Mouse (Mus musculus): ENCODE measurements around the gene Adcyap1r1. TPM values are rescaled to one million over a fixed set of nuclear protein-coding genes. Genes with fewer than 3 reads are reported as not detected.

Adcyap1r1 gene
- polyA plus RNA-seq, 1 experiment from 2014 or later: 9.7 TPM

- H3K27ac ChIP-seq (ENCODE audit: low read depth): no peak overlapping the region
- H3K4me1 ChIP-seq (replicated peaks; ENCODE audit: control insufficient read depth, insufficient read depth, low read length): no peaks in the 10 kb centered on the region; the same call in 1 of the 2 replicates
- no peak overlapping the region for H3K4me3 ChIP-seq (ENCODE audit: low read depth, low read length)
- ATAC-seq (replicated peaks; ENCODE audit: low FRiP score, low TSS enrichment, low read depth): no peak
- H3K9ac ChIP-seq (ENCODE audit: low read length): no peak overlapping the region
- no peaks in the 10 kb centered on the region for H3K27me3 ChIP-seq (replicated peaks; ENCODE audit: control insufficient read depth, insufficient read depth, low read length)
- WGBS: 48% methylated on average over 2 of the region's 2 CpGs
- no peaks in the 10 kb centered on the region for H3K9me3 ChIP-seq (ENCODE audit: control insufficient read depth, low read length)
- no peak overlapping the region for H3K4me2 ChIP-seq (ENCODE audit: low read length)
- DNase-seq (ENCODE audit: low spot score): no peak
- no peaks in the 10 kb centered on the region for H3K36me3 ChIP-seq (ENCODE audit: control insufficient read depth, insufficient read depth, low read length)
Observed at GRCm38 (mm10) chr6:55418746-55419410, 32.9 kb upstream of the Adcyap1r1 start.

- Histone ChIP-seq H3K27me3 (replicated peaks; ENCODE audit: control insufficient read depth, insufficient read depth, low read length) (no peaks in the 10 kb centered on the region), H3K4me3 (ENCODE audit: low read depth, low read length) (no peak overlapping the region), H3K9me3 (ENCODE audit: control insufficient read depth, low read length) (no peaks in the 10 kb centered on the region), H3K9ac (ENCODE audit: low read length) (no peak overlapping the region), H3K36me3 (ENCODE audit: control insufficient read depth, insufficient read depth, low read length) (no peaks in the 10 kb centered on the region), H3K4me2 (ENCODE audit: low read length) (no peak overlapping the region), H3K4me1 (replicated peaks; ENCODE audit: control insufficient read depth, insufficient read depth, low read length) (no peaks in the 10 kb centered on the region; the same call in 1 of the 2 replicates), H3K27ac (ENCODE audit: low read depth) (no peak overlapping the region)
- ATAC-seq (replicated peaks; ENCODE audit: low FRiP score, low TSS enrichment, low read depth): no peak
- no peak for DNase-seq (ENCODE audit: low spot score)
- WGBS: 64% methylated on average over 3 of the region's 3 CpGs
Observed at GRCm38 (mm10) chr6:55420411-55420810, 31.4 kb upstream of the Adcyap1r1 start.

- no peak overlapping the region for H3K4me3 ChIP-seq (ENCODE audit: low read depth, low read length)
- no peak overlapping the region for H3K9ac ChIP-seq (ENCODE audit: low read length)
- ATAC-seq (replicated peaks; ENCODE audit: low FRiP score, low TSS enrichment, low read depth) (no peak), DNase-seq (ENCODE audit: low spot score) (no peak)
- no peak overlapping the region for H3K4me2 ChIP-seq (ENCODE audit: low read length)
- no peaks in the 10 kb centered on the region for H3K9me3 ChIP-seq (ENCODE audit: control insufficient read depth, low read length)
- H3K27me3 ChIP-seq (replicated peaks; ENCODE audit: control insufficient read depth, insufficient read depth, low read length): no peaks in the 10 kb centered on the region
- H3K4me1 ChIP-seq (replicated peaks; ENCODE audit: control insufficient read depth, insufficient read depth, low read length): no peaks in the 10 kb centered on the region; the same call in 1 of the 2 replicates
- no peak overlapping the region for H3K27ac ChIP-seq (ENCODE audit: low read depth)
- H3K36me3 ChIP-seq (ENCODE audit: control insufficient read depth, insufficient read depth, low read length): no peaks in the 10 kb centered on the region
- WGBS: 50% methylated on average over 1 of the region's 1 CpGs
Observed at GRCm38 (mm10) chr6:55420869-55421361, 30.9 kb upstream of the Adcyap1r1 start.

- H3K9ac ChIP-seq (ENCODE audit: low read length): no peak overlapping the region
- H3K4me2 ChIP-seq (ENCODE audit: low read length): no peak overlapping the region
- H3K9me3 ChIP-seq (ENCODE audit: control insufficient read depth, low read length): no peaks in the 10 kb centered on the region
- H3K27ac ChIP-seq (ENCODE audit: low read depth): no peak overlapping the region
- no peak overlapping the region for H3K4me3 ChIP-seq (ENCODE audit: low read depth, low read length)
- ATAC-seq (replicated peaks; ENCODE audit: low FRiP score, low TSS enrichment, low read depth): no peak
- no peaks in the 10 kb centered on the region for H3K27me3 ChIP-seq (replicated peaks; ENCODE audit: control insufficient read depth, insufficient read depth, low read length)
- no peak for DNase-seq (ENCODE audit: low spot score)
- H3K4me1 ChIP-seq (replicated peaks; ENCODE audit: control insufficient read depth, insufficient read depth, low read length): peaks cover 14% of the 10 kb centered on the region; the same call in 1 of the 2 replicates
- H3K36me3 ChIP-seq (ENCODE audit: control insufficient read depth, insufficient read depth, low read length): no peaks in the 10 kb centered on the region
Observed at GRCm38 (mm10) chr6:55432121-55432520, 19.7 kb upstream of the Adcyap1r1 start.

GRCm38 (mm10) chr6:55434360-55434759 lies 17.4 kb upstream of the Adcyap1r1 start:
- Histone ChIP-seq H3K27ac (ENCODE audit: low read depth) (peak overlapping the region; percentile 78), H3K4me2 (ENCODE audit: low read length) (no peak overlapping the region), H3K4me1 (replicated peaks; ENCODE audit: control insufficient read depth, insufficient read depth, low read length) (peaks cover 14% of the 10 kb centered on the region; the same call in 1 of the 2 replicates), H3K4me3 (ENCODE audit: low read depth, low read length) (no peak overlapping the region), H3K36me3 (ENCODE audit: control insufficient read depth, insufficient read depth, low read length) (no peaks in the 10 kb centered on the region), H3K9ac (ENCODE audit: low read length) (no peak overlapping the region), H3K9me3 (ENCODE audit: control insufficient read depth, low read length) (no peaks in the 10 kb centered on the region), H3K27me3 (replicated peaks; ENCODE audit: control insufficient read depth, insufficient read depth, low read length) (no peaks in the 10 kb centered on the region)
- peak; percentile 63 for DNase-seq (ENCODE audit: low spot score)
- WGBS: 15% methylated on average over 3 of the region's 3 CpGs
- ATAC-seq (replicated peaks; ENCODE audit: low FRiP score, low TSS enrichment, low read depth): peak; percentile 81

GRCm38 (mm10) chr6:55435266-55436159 lies 16.3 kb upstream of the Adcyap1r1 start:
- Histone ChIP-seq H3K4me2 (ENCODE audit: low read length) (no peak overlapping the region), H3K27ac (ENCODE audit: low read depth) (peak overlapping the region; percentile 45; the same call in 1 of the 2 replicates), H3K27me3 (replicated peaks; ENCODE audit: control insufficient read depth, insufficient read depth, low read length) (no peaks in the 10 kb centered on the region), H3K36me3 (ENCODE audit: control insufficient read depth, insufficient read depth, low read length) (no peaks in the 10 kb centered on the region), H3K4me1 (replicated peaks; ENCODE audit: control insufficient read depth, insufficient read depth, low read length) (peaks cover 14% of the 10 kb centered on the region; the same call in 1 of the 2 replicates), H3K9me3 (ENCODE audit: control insufficient read depth, low read length) (no peaks in the 10 kb centered on the region), H3K4me3 (ENCODE audit: low read depth, low read length) (no peak overlapping the region), H3K9ac (ENCODE audit: low read length) (no peak overlapping the region)
- 73% methylated on average over 8 of the region's 8 CpGs for WGBS
- ATAC-seq (replicated peaks; ENCODE audit: low FRiP score, low TSS enrichment, low read depth) (no peak), DNase-seq (ENCODE audit: low spot score) (no peak)

GRCm38 (mm10) chr6:55437919-55438318 lies 13.9 kb upstream of the Adcyap1r1 start:
- Histone ChIP-seq H3K27me3 (replicated peaks; ENCODE audit: control insufficient read depth, insufficient read depth, low read length) (no peaks in the 10 kb centered on the region), H3K4me1 (replicated peaks; ENCODE audit: control insufficient read depth, insufficient read depth, low read length) (peaks cover 14% of the 10 kb centered on the region; the same call in 1 of the 2 replicates), H3K36me3 (ENCODE audit: control insufficient read depth, insufficient read depth, low read length) (no peaks in the 10 kb centered on the region), H3K4me2 (ENCODE audit: low read length) (no peak overlapping the region), H3K27ac (ENCODE audit: low read depth) (no peak overlapping the region), H3K9me3 (ENCODE audit: control insufficient read depth, low read length) (no peaks in the 10 kb centered on the region), H3K4me3 (ENCODE audit: low read depth, low read length) (no peak overlapping the region), H3K9ac (ENCODE audit: low read length) (no peak overlapping the region)
- WGBS: 34% methylated on average over 3 of the region's 3 CpGs
- DNase-seq (ENCODE audit: low spot score) (no peak), ATAC-seq (replicated peaks; ENCODE audit: low FRiP score, low TSS enrichment, low read depth) (no peak)

GRCm38 (mm10) chr6:55438837-55439236 lies 12.9 kb upstream of the Adcyap1r1 start:
- Histone ChIP-seq H3K9me3 (ENCODE audit: control insufficient read depth, low read length) (no peaks in the 10 kb centered on the region), H3K4me3 (ENCODE audit: low read depth, low read length) (no peak overlapping the region), H3K27me3 (replicated peaks; ENCODE audit: control insufficient read depth, insufficient read depth, low read length) (no peaks in the 10 kb centered on the region), H3K9ac (ENCODE audit: low read length) (no peak overlapping the region), H3K4me2 (ENCODE audit: low read length) (no peak overlapping the region), H3K4me1 (replicated peaks; ENCODE audit: control insufficient read depth, insufficient read depth, low read length) (peaks cover 12% of the 10 kb centered on the region; the same call in 1 of the 2 replicates), H3K27ac (ENCODE audit: low read depth) (no peak overlapping the region), H3K36me3 (ENCODE audit: control insufficient read depth, insufficient read depth, low read length) (no peaks in the 10 kb centered on the region)
- no peak for ATAC-seq (replicated peaks; ENCODE audit: low FRiP score, low TSS enrichment, low read depth)
- DNase-seq (ENCODE audit: low spot score): no peak
- 73% methylated on average over 2 of the region's 2 CpGs for WGBS

Data from intestine, embryonic 14.5 days (tissue).